In genomic region chr17:56981049-56981448, GRCm38 (mm10) we compare ENCODE assay signal across 25 mouse cellular contexts. TPM values are rescaled to one million over a fixed set of nuclear protein-coding genes. Genes with fewer than 3 reads are reported as not detected.
"Had no signal": no experiment of that assay in that cellular context is flagged by ENCODE, and none has a peak within 500 bp of the region (broad histone marks: within the 10 kb centered on the region; RNA-seq: fewer than 3 reads in every experiment).

No protein-coding gene starts in this region.

- H3K4me1 ChIP-seq: midbrain, embryonic 12.5 days; midbrain, embryonic 15.5 days; neural tube, embryonic 12.5 days; neural tube, embryonic 15.5 days had no signal

- ATAC-seq: midbrain, embryonic 15.5 days had no signal

- H3K4me3 ChIP-seq: layer of hippocampus, adult 2 months; left cerebral cortex, adult 2 months; liver, embryonic 13.5 days; midbrain, embryonic 12.5 days; midbrain, embryonic 15.5 days; neural tube, embryonic 12.5 days; neural tube, embryonic 15.5 days had no signal

- H3K9ac ChIP-seq: liver, embryonic 13.5 days; midbrain, embryonic 12.5 days; midbrain, embryonic 15.5 days; neural tube, embryonic 12.5 days; neural tube, embryonic 15.5 days had no signal

- H3K36me3 ChIP-seq: liver, embryonic 13.5 days; midbrain, embryonic 12.5 days; midbrain, embryonic 15.5 days; neural tube, embryonic 12.5 days; neural tube, embryonic 15.5 days had no signal

- H3K4me2 ChIP-seq: liver, embryonic 13.5 days; midbrain, embryonic 12.5 days; midbrain, embryonic 15.5 days; neural tube, embryonic 12.5 days; neural tube, embryonic 15.5 days had no signal

- H3K27ac ChIP-seq: layer of hippocampus, adult 2 months; left cerebral cortex, adult 2 months; liver, embryonic 13.5 days; macrophage; midbrain, embryonic 12.5 days; midbrain, embryonic 15.5 days; neural tube, embryonic 12.5 days; neural tube, embryonic 15.5 days had no signal

- H3K9me3 ChIP-seq: liver, embryonic 13.5 days; midbrain, embryonic 12.5 days; midbrain, embryonic 15.5 days; neural tube, embryonic 12.5 days; neural tube, embryonic 15.5 days had no signal

- H3K27me3 ChIP-seq: liver, embryonic 13.5 days; midbrain, embryonic 12.5 days; midbrain, embryonic 15.5 days; neural tube, embryonic 12.5 days; neural tube, embryonic 15.5 days had no signal

- DNase-seq: kidney, adult 18-20 months; kidney, adult 9 months; kidney, postnatal 14 days; kidney, postnatal 4 days; layer of hippocampus, adult 9-11 months; liver, embryonic 13.5 days; lung, adult 2 months; retina, postnatal 1 day; right cerebral cortex, postnatal 25 days; thymus, postnatal 25 days had no signal

RNA-seq across cellular contexts. Expression of gene Acer1, which starts 0.9 kb away (rescaled TPM):
- polyA plus RNA-seq: kidney, embryonic 16.5 days; limb, embryonic 11.5 days; liver, adult 2 months; liver, embryonic 13.5 days; liver, embryonic 16.5 days; lung, embryonic 16.5 days; macrophage; midbrain, embryonic 12.5 days; midbrain, embryonic 15.5 days; neural tube, embryonic 12.5 days; neural tube, embryonic 15.5 days; spleen, adult 2 months; thymus, postnatal 0 days had no signal

RNA-seq across cellular contexts. Expression of gene Pspn, which starts 18.8 kb away (rescaled TPM):
- polyA plus RNA-seq: limb, embryonic 14.5 days; liver, adult 2 months; liver, embryonic 16.5 days; lung, adult 2 months; lung, embryonic 16.5 days; macrophage; neural tube, embryonic 12.5 days; spleen, adult 2 months had no signal
